Mouse (Mus musculus) lung, adult 2 months (tissue): ENCODE data around the gene Cd72. TPM values are rescaled to one million over a fixed set of nuclear protein-coding genes. Genes with fewer than 3 reads are reported as not detected.

ENCODE experiments used
- DNase-seq: peaks from one replicate; pipeline ENCODE4 v3.0.0; 2022
- H3K4me1 ChIP-seq: fragments of 200-500 bp; 2 replicates; pipeline ENCODE4 v1.6.1; 2011; ENCODE audit warnings: low read length; ENCODE audit not compliant: control insufficient read depth, insufficient read depth
- H3K4me3 ChIP-seq: fragments of 200-500 bp; replicated peaks from 2 replicates; pipeline ENCODE3; 2011; ENCODE audit warnings: low read depth, mild to moderate bottlenecking, control low read depth, low read length; ENCODE audit errors: extremely low read depth
- CTCF ChIP-seq: fragments of 200-500 bp; IDR thresholded peaks from 2 replicates; pipeline ENCODE4 v1.5.1; 2011; ENCODE audit warnings: mild to moderate bottlenecking, low read length, control low read depth; ENCODE audit not compliant: insufficient read depth
- POLR2A ChIP-seq: fragments of 200-500 bp; IDR thresholded peaks from 2 replicates; pipeline ENCODE4 v1.6.1; 2011; ENCODE audit warnings: low read depth, mild to moderate bottlenecking, control low read depth, low read length, borderline replicate concordance; ENCODE audit errors: extremely low read depth
- WGBS: fragments of 180-500 bp; shearing (Covaris S2); methylation state at CpG from one replicate; pipeline ENCODE4 v1.1.7; 2018; 5-methylcytosine and 5-hydroxymethylcytosine counted together
- polyA plus RNA-seq: library from polyadenylated mRNA; depleted of rRNA; stranded (reverse); fragments of >200 nt; gene quantifications from 2 replicates; pipeline ENCODE4 v1.2.3, GENCODE M21; 2012; rRNA removed

Gene Cd72
- polyA plus RNA-seq, 1 experiment: 6.2 TPM

- peaks cover 47% of the 10 kb centered on the region for H3K4me1 ChIP-seq
- 22% methylated on average over 17 of the region's 17 CpGs for WGBS
- peak; percentile 50; the same call in 1 of the 2 replicates for TF ChIP-seq POLR2A
- no peak for TF ChIP-seq CTCF
- H3K4me3 ChIP-seq: peak overlapping the region; percentile 26
- DNase-seq: peak; percentile 66
Measured at GRCm38 (mm10) chr4:43398829-43399331, 55.5 kb downstream of the Cd72 start.

GRCm38 (mm10) chr4:43398014-43398413 lies 56.4 kb downstream of the Cd72 start:
- H3K4me3 ChIP-seq: no peak overlapping the region
- WGBS: 77% methylated on average over 4 of the region's 4 CpGs
- peaks cover 51% of the 10 kb centered on the region for H3K4me1 ChIP-seq
- DNase-seq: peak; percentile 31
- TF ChIP-seq POLR2A: no peak
- no peak for TF ChIP-seq CTCF

Other genes with a start within 250 kb of the Cd72 start
- 0.08 and 0.25 TPM in 2 replicates for gene Atp8b5, start 187.5 kb downstream of the Cd72 start, polyA plus RNA-seq
- 91.1 and 92.8 TPM in 2 replicates for gene Rusc2, start 72.6 kb downstream of the Cd72 start, polyA plus RNA-seq
- 14.4 and 15.8 TPM in 2 replicates for gene Fam166b, start 25.5 kb downstream of the Cd72 start, polyA plus RNA-seq
- gene Tesk1, start 12.7 kb downstream of the Cd72 start, polyA plus RNA-seq: 83.6 and 83.9 TPM in 2 replicates
- gene Sit1, start 29.1 kb upstream of the Cd72 start, polyA plus RNA-seq: 0.85 and 1.2 TPM in 2 replicates
- 191 and 235 TPM in 2 replicates for gene Ccdc107, start 38.3 kb upstream of the Cd72 start, polyA plus RNA-seq
- gene Arhgef39, start 45.1 kb upstream of the Cd72 start, polyA plus RNA-seq: 4.7 and 6.9 TPM in 2 replicates
- gene Car9, start 52.3 kb upstream of the Cd72 start, polyA plus RNA-seq: 1.8 and 1.9 TPM in 2 replicates
- 32.3 and 129 TPM in 2 replicates for gene Tpm2, start 69.1 kb upstream of the Cd72 start, polyA plus RNA-seq
- 86.4 and 95.1 TPM in 2 replicates for gene Creb3, start 107.7 kb upstream of the Cd72 start, polyA plus RNA-seq
- 179 and 197 TPM in 2 replicates for gene Tln1, start 108.1 kb upstream of the Cd72 start, polyA plus RNA-seq
- gene Rgp1, start 124.1 kb upstream of the Cd72 start, polyA plus RNA-seq: 39.0 and 47.3 TPM in 2 replicates
- gene Gba2, start 124.2 kb upstream of the Cd72 start, polyA plus RNA-seq: 19.4 and 26.0 TPM in 2 replicates
- gene Msmp, start 129.9 kb upstream of the Cd72 start, polyA plus RNA-seq: 0.24 TPM in 1 of 2 replicates, not detected in the other
- gene Npr2, start 177.3 kb upstream of the Cd72 start, polyA plus RNA-seq: 77.5 and 97.5 TPM in 2 replicates
- gene Spag8, start 199.0 kb upstream of the Cd72 start, polyA plus RNA-seq: 12.1 and 14.7 TPM in 2 replicates
- 61.6 and 71.6 TPM in 2 replicates for gene Hint2, start 201.8 kb upstream of the Cd72 start, polyA plus RNA-seq
- 13.1 and 17.3 TPM in 2 replicates for gene Tmem8b, start 214.3 kb upstream of the Cd72 start, polyA plus RNA-seq
- gene Fam221b, start 214.5 kb upstream of the Cd72 start, polyA plus RNA-seq: 0.04 and 0.15 TPM in 2 replicates
- gene Olfr70, start 246.2 kb upstream of the Cd72 start, polyA plus RNA-seq: not detected in 2 replicates